In genomic region chr15:36373900-36374611, GRCm38 (mm10) we compare ENCODE assay signal across 8 mouse cellular contexts.
DNase-seq lines count a peak whose midpoint lies in the region; ATAC-seq and TF ChIP-seq lines count a peak whose summit lies in the region.

No protein-coding gene starts in this region.

- 0 out of 2 replicates have a peak, but pooled peaks have one; percentile 17 for ATAC-seq in hindbrain, embryonic 11.5 days (ENCODE audit: low FRiP score)
- ATAC-seq in megakaryocyte-erythroid progenitor cell, adult 5-6 weeks (replicated peaks; ENCODE audit: low FRiP score, low TSS enrichment, poor library complexity, severe bottlenecking), result peak; percentile 70

- H3K4me1 ChIP-seq in hindbrain, embryonic 11.5 days (replicated peaks; ENCODE audit: control insufficient read depth, insufficient read depth, low read length), result peaks cover 5% of the 10 kb centered on the region; the same call in 1 of the 2 replicates
- peaks cover 21% of the 10 kb centered on the region for H3K4me1 ChIP-seq in limb, embryonic 10.5 days
- H3K4me1 ChIP-seq in testis, adult 2 months (ENCODE audit: control insufficient read depth, insufficient read depth, low read length), result peaks cover 8% of the 10 kb centered on the region

- DNase-seq in right cerebral cortex, postnatal 25 days, result peak; percentile 32
- no peak for DNase-seq in right cerebral cortex, postnatal 10 days (ENCODE audit: low spot score in 2 of 2)
- peak; percentile 45 for DNase-seq in embryo, embryonic 11 days
- DNase-seq in hindbrain, embryonic 11.5 days (ENCODE audit: low spot score), result peak; percentile 41
- DNase-seq in limb, embryonic 10.5 days (ENCODE audit: low spot score), result peak; percentile 36
- DNase-seq in right cerebral cortex, adult 2 months (ENCODE audit: low spot score in 2 of 2), result no peak

- 6% methylated on average over 11 of the region's 11 CpGs for WGBS in hindbrain, embryonic 11.5 days
- WGBS in limb, embryonic 10.5 days, result 5% methylated on average over 11 of the region's 11 CpGs

- H3K9me3 ChIP-seq in hindbrain, embryonic 11.5 days (ENCODE audit: control insufficient read depth, low read length), result no peaks in the 10 kb centered on the region
- H3K9me3 ChIP-seq in limb, embryonic 10.5 days (replicated peaks), result no peaks in the 10 kb centered on the region

- H3K4me3 ChIP-seq in hindbrain, embryonic 11.5 days (ENCODE audit: low read depth, low read length), result peak overlapping the region; percentile 19
- H3K4me3 ChIP-seq in limb, embryonic 10.5 days, result peak overlapping the region; percentile 48
- H3K4me3 ChIP-seq in testis, adult 2 months (ENCODE audit: control insufficient read depth, low read depth, low read length), result peak overlapping the region; percentile 54

- 0 out of 2 replicates have a peak, but pooled peaks cover 3% of the 10 kb centered on the region for H3K27me3 ChIP-seq in hindbrain, embryonic 11.5 days (ENCODE audit: control insufficient read depth, insufficient read depth, low read length)
- peaks cover 28% of the 10 kb centered on the region for H3K27me3 ChIP-seq in limb, embryonic 10.5 days (ENCODE audit: low read depth, poor library complexity, severe bottlenecking)
- H3K27me3 ChIP-seq in testis, adult 2 months (ENCODE audit: control insufficient read depth, insufficient read depth, low read length), result no peaks in the 10 kb centered on the region

- TF ChIP-seq CTCF in testis, adult 2 months (IDR thresholded peaks at IDR 0.05; ENCODE audit: control insufficient read depth, insufficient read depth, insufficient replicate concordance, low read depth, low read length), result no peak

- H3K27ac ChIP-seq in hindbrain, embryonic 11.5 days (ENCODE audit: low read depth, low read length), result no peak overlapping the region
- peak overlapping the region; percentile 37; the same call in 1 of the 2 replicates for H3K27ac ChIP-seq in limb, embryonic 10.5 days
- peak overlapping the region; percentile 73 for H3K27ac ChIP-seq in testis, adult 2 months (ENCODE audit: control insufficient read depth, insufficient read depth, low read depth, low read length)

- H3K4me2 ChIP-seq in hindbrain, embryonic 11.5 days (replicated peaks; ENCODE audit: low read depth, low read length), result peak overlapping the region; percentile 36

- no peak overlapping the region; the same call in 1 of the 2 replicates for H3K9ac ChIP-seq in hindbrain, embryonic 11.5 days (ENCODE audit: low read depth, low read length)

- no peaks in the 10 kb centered on the region for H3K36me3 ChIP-seq in hindbrain, embryonic 11.5 days (ENCODE audit: control insufficient read depth, insufficient read depth, low read length)
- H3K36me3 ChIP-seq in limb, embryonic 10.5 days, result no peaks in the 10 kb centered on the region
- H3K36me3 ChIP-seq in testis, adult 2 months (ENCODE audit: control insufficient read depth, insufficient read depth, low read length), result no peaks in the 10 kb centered on the region

- peak; percentile 39; the same call in 1 of the 2 replicates for TF ChIP-seq POLR2A in testis, adult 2 months (IDR thresholded peaks at IDR 0.05; ENCODE audit: control insufficient read depth, low read depth, low read length)

Comparison
In these comparisons a context has a peak if more than half of its experiments do, and no peak if none do; other contexts are left out.
1. DNase-seq: peak in right cerebral cortex, postnatal 25 days (single experiment), embryo, embryonic 11 days (single experiment), hindbrain, embryonic 11.5 days (single experiment) and limb, embryonic 10.5 days (single experiment); none in right cerebral cortex, postnatal 10 days (0 of 2) and right cerebral cortex, adult 2 months (0 of 2).
2. Peak in every context shown above with its lines, with median percentiles within 50 percentile points of each other: H3K4me3 ChIP-seq.